Comparison of ENCODE assay signal across 10 mouse cellular contexts in the genomic region with DNA sequence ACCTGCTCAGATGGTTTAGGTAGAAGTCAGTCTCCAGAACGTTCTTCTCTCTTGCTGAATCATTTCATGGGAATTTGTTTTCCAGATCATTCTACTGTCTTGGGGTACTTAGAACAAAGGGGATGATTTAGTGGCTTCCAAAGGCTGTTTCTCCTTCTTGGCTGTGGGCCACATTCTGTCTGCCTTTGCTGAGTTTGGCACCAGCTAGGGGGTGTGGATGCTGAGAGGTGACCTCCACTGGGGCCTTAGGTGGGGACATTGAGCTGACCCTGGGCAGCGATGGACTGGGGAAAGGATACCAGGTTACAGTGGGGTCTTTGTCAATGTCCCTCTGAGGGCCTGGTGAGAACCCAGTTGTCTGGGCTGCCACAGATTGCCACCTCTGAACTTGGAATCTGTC.
DNase-seq lines count a peak whose midpoint lies in the region; ATAC-seq and TF ChIP-seq lines count a peak whose summit lies in the region.
"Had no signal": no experiment of that assay in that cellular context is flagged by ENCODE, and none has a peak within 500 bp of the region (broad histone marks: within the 10 kb centered on the region; RNA-seq: fewer than 3 reads in every experiment).

No protein-coding gene starts in this region.

- no peaks in the 10 kb centered on the region for H3K9me3 ChIP-seq in intestine, embryonic 14.5 days (ENCODE audit: control insufficient read depth, low read length)
- no peaks in the 10 kb centered on the region for H3K9me3 ChIP-seq in intestine, postnatal 0 days (ENCODE audit: control insufficient read depth)
- H3K9me3 ChIP-seq: liver, embryonic 15.5 days had no signal

- peaks cover 38% of the 10 kb centered on the region for H3K4me1 ChIP-seq in intestine, embryonic 14.5 days (replicated peaks; ENCODE audit: control insufficient read depth, insufficient read depth, low read length)
- H3K4me1 ChIP-seq in intestine, postnatal 0 days (replicated peaks; ENCODE audit: control insufficient read depth, insufficient read depth, low read length), result 0 out of 2 replicates have a peak, but pooled peaks cover 6% of the 10 kb centered on the region

- no peaks in the 10 kb centered on the region for H3K36me3 ChIP-seq in intestine, embryonic 14.5 days (ENCODE audit: control insufficient read depth, insufficient read depth, low read length)
- H3K36me3 ChIP-seq in intestine, postnatal 0 days (ENCODE audit: control insufficient read depth, insufficient read depth), result no peaks in the 10 kb centered on the region
- H3K36me3 ChIP-seq: liver, embryonic 15.5 days had no signal

- WGBS in intestine, embryonic 14.5 days, result 59% methylated on average over 2 of the region's 2 CpGs
- 65% methylated on average over 2 of the region's 2 CpGs for WGBS in intestine, postnatal 0 days

- H3K4me3 ChIP-seq in intestine, embryonic 14.5 days (ENCODE audit: low read depth, low read length), result no peak overlapping the region
- H3K4me3 ChIP-seq in intestine, postnatal 0 days (ENCODE audit: low read depth, low read length), result no peak overlapping the region
- H3K4me3 ChIP-seq: liver, embryonic 15.5 days had no signal

- H3K27me3 ChIP-seq in intestine, embryonic 14.5 days (replicated peaks; ENCODE audit: control insufficient read depth, insufficient read depth, low read length), result no peaks in the 10 kb centered on the region
- no peaks in the 10 kb centered on the region for H3K27me3 ChIP-seq in intestine, postnatal 0 days (replicated peaks; ENCODE audit: control insufficient read depth, insufficient read depth, low read length)
- H3K27me3 ChIP-seq: liver, embryonic 15.5 days had no signal

- H3K4me2 ChIP-seq in intestine, embryonic 14.5 days (ENCODE audit: low read length), result no peak overlapping the region
- H3K4me2 ChIP-seq in intestine, postnatal 0 days (replicated peaks; ENCODE audit: low read depth), result no peak overlapping the region
- H3K4me2 ChIP-seq: liver, embryonic 15.5 days had no signal

- no peak for TF ChIP-seq CTCF in intestine, postnatal 0 days (IDR thresholded peaks at IDR 0.05; ENCODE audit: low read depth)

- peak; percentile 69 for DNase-seq in adrenal gland, postnatal 14 days
- DNase-seq in adrenal gland, adult 18-20 months (ENCODE audit: low spot score in 2 of 2), result no peak
- no peak for DNase-seq in intestine, embryonic 14.5 days (ENCODE audit: low spot score)
- peak; percentile 16 for DNase-seq in urinary bladder, postnatal 14 days (ENCODE audit: low spot score)
- DNase-seq in urinary bladder, postnatal 25 days (ENCODE audit: low spot score), result no peak
- no peak for DNase-seq in layer of hippocampus, adult 18-20 months (ENCODE audit: low spot score in 2 of 2)
- no peak for DNase-seq in ovary, postnatal 14 days (ENCODE audit: low spot score)

- peak overlapping the region; percentile 57; the same call in 1 of the 2 replicates for H3K27ac ChIP-seq in intestine, embryonic 14.5 days (ENCODE audit: low read depth)
- H3K27ac ChIP-seq in intestine, postnatal 0 days (ENCODE audit: low read depth, low read length), result no peak overlapping the region
- H3K27ac ChIP-seq: hindbrain, postnatal 0 days; liver, embryonic 15.5 days had no signal

- H3K9ac ChIP-seq in intestine, embryonic 14.5 days (ENCODE audit: low read length), result no peak overlapping the region
- no peak overlapping the region for H3K9ac ChIP-seq in intestine, postnatal 0 days (ENCODE audit: low read depth, low read length)
- H3K9ac ChIP-seq: liver, embryonic 15.5 days had no signal

- no peak for ATAC-seq in intestine, embryonic 14.5 days (replicated peaks; ENCODE audit: low FRiP score, low TSS enrichment, low read depth)
- no peak for ATAC-seq in intestine, postnatal 0 days

Comparison
In these comparisons a context has a peak if more than half of its experiments do, and no peak if none do; other contexts are left out.
1. DNase-seq: peak in adrenal gland, postnatal 14 days (single experiment) and urinary bladder, postnatal 14 days (single experiment); none in adrenal gland, adult 18-20 months (0 of 2), intestine, embryonic 14.5 days (single experiment), urinary bladder, postnatal 25 days (single experiment), layer of hippocampus, adult 18-20 months (0 of 2) and ovary, postnatal 14 days (single experiment).